Comparison of ENCODE assay signal across 13 mouse cellular contexts in the genomic region with DNA sequence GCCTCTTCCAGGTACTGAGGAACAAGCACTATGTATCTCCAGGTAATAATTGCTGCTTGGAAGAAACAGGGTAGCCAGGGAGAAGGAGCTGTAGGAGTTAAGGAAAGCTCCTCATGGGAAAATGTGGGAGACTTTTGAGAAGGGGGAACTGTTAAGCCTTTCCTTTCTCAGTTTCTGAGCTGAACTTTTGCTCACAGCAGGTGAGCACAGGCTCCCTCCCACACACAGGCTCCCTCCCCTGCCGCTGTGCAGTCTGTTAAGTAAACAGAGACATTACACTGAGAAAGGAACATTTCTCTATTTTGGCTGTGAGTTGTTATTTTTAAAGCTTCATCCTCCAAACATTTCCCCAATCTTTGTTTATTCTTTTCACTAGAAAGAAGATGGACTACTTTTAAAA.
"Had no signal": no experiment of that assay in that cellular context is flagged by ENCODE, and none has a peak within 500 bp of the region (broad histone marks: within the 10 kb centered on the region; RNA-seq: fewer than 3 reads in every experiment).

No protein-coding gene starts in this region.

- H3K36me3 ChIP-seq: kidney, embryonic 15.5 days; limb, embryonic 13.5 days; midbrain, embryonic 12.5 days; neural tube, embryonic 13.5 days had no signal

- DNase-seq: kidney, adult 11 months; kidney, postnatal 36 days; lung, adult 18-20 months; retina, postnatal 1 day; thymus, adult 18-20 months; thymus, postnatal 14 days had no signal

- H3K4me2 ChIP-seq: kidney, embryonic 15.5 days; limb, embryonic 13.5 days; midbrain, embryonic 12.5 days; neural tube, embryonic 13.5 days had no signal

- H3K27me3 ChIP-seq: kidney, embryonic 15.5 days; limb, embryonic 13.5 days; midbrain, embryonic 12.5 days; neural tube, embryonic 13.5 days had no signal

- H3K4me3 ChIP-seq: kidney, embryonic 15.5 days; limb, embryonic 13.5 days; midbrain, embryonic 12.5 days; neural tube, embryonic 13.5 days had no signal

- ATAC-seq: midbrain, embryonic 16.5 days had no signal

- H3K27ac ChIP-seq: kidney, embryonic 15.5 days; limb, embryonic 13.5 days; liver, embryonic 14.5 days; midbrain, embryonic 12.5 days; neural tube, embryonic 13.5 days; stomach, postnatal 0 days had no signal

- H3K9me3 ChIP-seq: kidney, embryonic 15.5 days; limb, embryonic 13.5 days; midbrain, embryonic 12.5 days; neural tube, embryonic 13.5 days had no signal

- H3K9ac ChIP-seq: kidney, embryonic 15.5 days; limb, embryonic 13.5 days; liver, embryonic 14.5 days; midbrain, embryonic 12.5 days; neural tube, embryonic 13.5 days had no signal

- H3K4me1 ChIP-seq: limb, embryonic 13.5 days; midbrain, embryonic 12.5 days; neural tube, embryonic 13.5 days had no signal
